Mouse (Mus musculus) liver, adult 2 months (tissue): ENCODE results near the gene Ispd.

ENCODE experiments used
- CTCF ChIP-seq: fragments of 200-500 bp; IDR thresholded peaks from 2 replicates; pipeline ENCODE4 v1.5.1; 2011; ENCODE audit warnings: low read depth, low read length, control low read depth
- POLR2A ChIP-seq: fragments of 200-500 bp; IDR thresholded peaks from 2 replicates; pipeline ENCODE4 v1.6.1; 2011; ENCODE audit warnings: low read length, control low read depth; ENCODE audit not compliant: insufficient read depth; ENCODE audit errors: extremely low read depth

- TF ChIP-seq CTCF (no peak), POLR2A (no peak)
Measured at GRCm38 (mm10) chr12:36395115-36395514, 13.9 kb downstream of the Ispd start.
